Mouse (Mus musculus) CH12.LX (cell line): ENCODE measurements at regions not wholly inside any gene's neighbourhood (a gene's known extent, or its start where the extent isn't known, plus 50 kb on each side); places are given as distances from the start of the nearest gene placed in this dataset.

ENCODE experiments used
- CHD1 ChIP-seq: IDR thresholded peaks from 2 replicates; pipeline ENCODE4 v1.6.1; 2012; ENCODE audit warnings: low read depth, low read length, improper control_type of control experiment, inconsistent platforms
- E2F4 ChIP-seq: IDR thresholded peaks from 2 replicates; pipeline ENCODE4 v1.6.1; 2011; ENCODE audit warnings: low read depth, low read length, improper control_type of control experiment; ENCODE audit not compliant: insufficient replicate concordance
- NELFE ChIP-seq: IDR thresholded peaks from 2 replicates; pipeline ENCODE4 v1.6.1; 2011; ENCODE audit warnings: low read depth, low read length, improper control_type of control experiment
- POLR2A ChIP-seq: IDR thresholded peaks from 2 replicates; pipeline ENCODE4 v1.6.1; 2011; ENCODE audit warnings: low read depth, mild to moderate bottlenecking, improper control_type of control experiment, low read length
- TBP ChIP-seq: conservative IDR thresholded peaks from 2 replicates; pipeline ENCODE4 v1.6.1; 2011; ENCODE audit warnings: low read depth, low read length, improper control_type of control experiment
- ZNF384 ChIP-seq: IDR thresholded peaks from 2 replicates; pipeline ENCODE4 v1.6.1; 2012; ENCODE audit warnings: low read depth, low read length, improper control_type of control experiment, inconsistent platforms

DNA sequence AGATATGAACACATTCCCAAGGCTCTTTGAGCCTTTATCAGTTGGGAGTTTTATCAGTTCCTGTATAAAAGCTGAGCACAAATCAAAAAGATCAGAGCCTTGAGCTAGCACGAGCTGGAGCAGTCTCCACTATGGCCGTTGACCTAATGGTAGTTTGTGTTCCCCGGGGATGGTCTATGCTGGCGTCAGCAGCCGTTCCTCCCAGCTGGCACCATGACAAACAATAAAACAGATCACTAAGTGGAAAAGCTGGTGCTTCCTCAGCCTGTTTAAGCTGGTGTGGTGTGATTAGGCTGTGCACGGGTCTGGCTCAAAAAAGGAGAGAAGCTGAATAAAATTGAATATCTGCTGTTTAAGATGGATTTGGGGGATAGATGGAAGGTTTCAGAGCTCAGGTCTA, 107.4 kb upstream of the Nsun2 start:
- TF ChIP-seq TBP (no peak), ZNF384 (no peak), POLR2A (no peak), E2F4 (no peak), CHD1 (no peak), NELFE (no peak)
